In the genomic region with DNA sequence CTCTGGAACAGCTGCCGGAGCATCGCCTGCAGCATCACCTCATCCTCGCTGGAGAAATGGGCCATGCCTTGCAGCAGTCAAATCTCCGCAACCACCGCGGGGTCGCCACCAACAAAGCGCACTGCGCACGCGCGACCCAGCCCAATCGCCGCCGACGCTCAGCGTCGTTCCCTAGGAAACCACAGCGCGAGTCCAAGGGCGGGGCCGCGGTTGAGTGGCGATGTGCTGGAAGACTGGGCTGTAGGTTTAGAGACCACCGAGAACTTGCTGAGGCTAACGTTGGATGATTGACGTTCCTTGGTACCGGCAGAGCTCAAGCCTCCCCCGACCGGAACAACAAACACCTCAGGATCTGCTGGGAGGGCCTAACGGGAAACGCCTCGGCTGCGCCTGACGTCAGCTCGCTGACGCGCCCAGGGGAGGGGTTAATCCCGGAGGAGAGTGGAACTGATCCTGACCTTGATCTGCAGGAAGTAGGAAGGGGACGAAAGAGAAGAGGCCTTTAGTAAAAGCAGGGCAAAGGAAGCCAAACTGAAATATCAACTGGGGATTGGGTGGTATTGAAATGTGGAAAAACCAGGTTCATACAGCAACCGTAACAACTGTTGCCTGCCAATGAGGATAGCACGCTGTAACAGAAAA, we compare ENCODE assay signal across 8 mouse cellular contexts. TPM values are rescaled to one million over a fixed set of nuclear protein-coding genes. Genes with fewer than 3 reads are reported as not detected.
DNase-seq lines count a peak whose midpoint lies in the region; ATAC-seq lines count a peak whose summit lies in the region.

A gene (minus strand): TSS at position 122 of the 642 bp plus-strand sequence.

- peak within 1 kb of the TSS; percentile 57 to 76 for H3K4me3 ChIP-seq in heart, embryonic 14.5 days (ENCODE audit: control insufficient read depth in 1 of 2, insufficient read depth in 1 of 2, low read depth in 1 of 2, low read length in 2 of 2)
- peak within 1 kb of the TSS; percentile 68 for H3K4me3 ChIP-seq in liver, embryonic 13.5 days (replicated peaks)
- peak within 1 kb of the TSS; percentile 63 for H3K4me3 ChIP-seq in stomach, embryonic 16.5 days (replicated peaks; ENCODE audit: low read length)

- H3K27me3 ChIP-seq in heart, embryonic 14.5 days (ENCODE audit: control insufficient read depth, insufficient read depth, low read length): no peaks in the 10 kb centered on the region
- no peaks in the 10 kb centered on the region for H3K27me3 ChIP-seq in liver, embryonic 13.5 days
- H3K27me3 ChIP-seq in stomach, embryonic 16.5 days (ENCODE audit: control insufficient read depth, insufficient read depth, low read length): no peaks in the 10 kb centered on the region

- peaks cover 2 to 4% of the 10 kb centered on the region in 2 experiments; a peak in 1 of 4 replicates for H3K4me1 ChIP-seq in heart, embryonic 14.5 days (ENCODE audit: control insufficient read depth in 2 of 2, insufficient read depth in 2 of 2, low read length in 2 of 2)
- peaks cover 11% of the 10 kb centered on the region for H3K4me1 ChIP-seq in liver, embryonic 13.5 days (replicated peaks)
- no peaks in the 10 kb centered on the region for H3K4me1 ChIP-seq in stomach, embryonic 16.5 days (ENCODE audit: control insufficient read depth, insufficient read depth, low read length)

- H3K36me3 ChIP-seq in heart, embryonic 14.5 days (ENCODE audit: control insufficient read depth, insufficient read depth, low read length): no peaks in the 10 kb centered on the region
- H3K36me3 ChIP-seq in liver, embryonic 13.5 days: no peaks in the 10 kb centered on the region
- no peaks in the 10 kb centered on the region for H3K36me3 ChIP-seq in stomach, embryonic 16.5 days (ENCODE audit: control insufficient read depth, insufficient read depth, low read length)

- 4% methylated on average over 42 of the region's 42 CpGs for WGBS in heart, embryonic 14.5 days
- 4% methylated on average over 42 of the region's 42 CpGs for WGBS in liver, embryonic 13.5 days (ENCODE audit: insufficient replicate concordance)
- WGBS in stomach, embryonic 16.5 days: 3% methylated on average over 42 of the region's 42 CpGs

- peak within 1 kb of the TSS; percentile 71 for H3K4me2 ChIP-seq in heart, embryonic 14.5 days (ENCODE audit: low read length)
- peak within 1 kb of the TSS; percentile 76 for H3K4me2 ChIP-seq in liver, embryonic 13.5 days
- peak within 1 kb of the TSS; percentile 64 for H3K4me2 ChIP-seq in stomach, embryonic 16.5 days (ENCODE audit: low read depth, low read length)

- H3K27ac ChIP-seq in heart, embryonic 14.5 days (replicated peaks in 1 of 2; ENCODE audit: control insufficient read depth in 1 of 2, insufficient read depth in 1 of 2, low read depth in 2 of 2, low read length in 2 of 2): peak within 1 kb of the TSS; percentile 84 to 90
- no peak within 1 kb of the TSS for H3K27ac ChIP-seq in liver, embryonic 13.5 days
- H3K27ac ChIP-seq in stomach, embryonic 16.5 days (ENCODE audit: low read length): peak within 1 kb of the TSS; percentile 43

- peak; percentile 95 for ATAC-seq in heart, embryonic 14.5 days (ENCODE audit: insufficient number of reproducible peaks, insufficient read depth, low FRiP score, low read depth)
- peak; percentile 96 for ATAC-seq in liver, embryonic 13.5 days (ENCODE audit: low read depth)
- ATAC-seq in stomach, embryonic 16.5 days (ENCODE audit: insufficient read depth, low FRiP score): peak; percentile 98

- H3K9ac ChIP-seq in heart, embryonic 14.5 days (ENCODE audit: low read length): peak within 1 kb of the TSS; percentile 72
- H3K9ac ChIP-seq in liver, embryonic 13.5 days: peak within 1 kb of the TSS; percentile 64
- peak within 1 kb of the TSS; percentile 81 for H3K9ac ChIP-seq in stomach, embryonic 16.5 days (ENCODE audit: low read length)

- DNase-seq in CD4-positive helper T cell, adult 2 months (ENCODE audit: low read depth, low spot score): peak; percentile 90
- peak; percentile 51 for DNase-seq in c-Kit-negative CD71-positive TER-119-positive erythroid progenitor cells, embryonic 14.5 days (ENCODE audit: low read depth, low spot score)
- peak; percentile 89 for DNase-seq in fibroblast of lung, adult 2 months (ENCODE audit: low read depth)
- peak; percentile 94 for DNase-seq in kidney, postnatal 14 days
- peak; percentile 70 for DNase-seq in liver, embryonic 13.5 days
- peak; percentile 93 for DNase-seq in neural tube, embryonic 10.5 days (ENCODE audit: extremely low spot score, low spot score)

- no peaks in the 10 kb centered on the region for H3K9me3 ChIP-seq in heart, embryonic 14.5 days (ENCODE audit: control insufficient read depth, low read length)
- no peaks in the 10 kb centered on the region for H3K9me3 ChIP-seq in liver, embryonic 13.5 days (replicated peaks)
- no peaks in the 10 kb centered on the region for H3K9me3 ChIP-seq in stomach, embryonic 16.5 days (replicated peaks; ENCODE audit: control insufficient read depth, low read length)

RNA-seq across cellular contexts. Expression of the gene that starts here (rescaled TPM):
- 2.0 and 2.7 TPM in 2 replicates for polyA plus RNA-seq in heart, embryonic 14.5 days (2014; fragmentation: Nextera tagmentation; extraction: Ambion mirVana)
- polyA plus RNA-seq in liver, embryonic 13.5 days (2015; fragmentation: Nextera tagmentation; extraction: Ambion mirVana): 0.48 and 0.67 TPM in 2 replicates
- 3.3 and 3.6 TPM in 2 replicates for polyA plus RNA-seq in stomach, embryonic 16.5 days (2015; fragmentation: Nextera tagmentation; extraction: Ambion mirVana)

Comparison
In these comparisons a context has a peak if more than half of its experiments do, and no peak if none do; other contexts are left out.
1. Peak in DNase-seq, ATAC-seq, H3K4me3 ChIP-seq, H3K9ac ChIP-seq and H3K4me2 ChIP-seq in liver, embryonic 13.5 days; RNA of the gene not detected or under 1 TPM.